Mouse (Mus musculus) ES-E14 (cell line): ENCODE measurements around the gene Myo7a.

ENCODE experiments used
- CHD2 ChIP-seq: IDR thresholded peaks from 2 replicates; pipeline ENCODE4 v1.6.1; 2014; ENCODE audit warnings: mild to moderate bottlenecking, low read depth, low read length, inconsistent platforms
- ZC3H11A ChIP-seq: IDR thresholded peaks from 2 replicates; pipeline ENCODE4 v1.6.1; 2012; ENCODE audit warnings: low read depth, mild to moderate bottlenecking, inconsistent platforms, low read length, borderline replicate concordance
- ZNF384 ChIP-seq: IDR thresholded peaks from 2 replicates; pipeline ENCODE4 v1.6.1; 2012; ENCODE audit warnings: low read depth, low read length, inconsistent platforms

DNA sequence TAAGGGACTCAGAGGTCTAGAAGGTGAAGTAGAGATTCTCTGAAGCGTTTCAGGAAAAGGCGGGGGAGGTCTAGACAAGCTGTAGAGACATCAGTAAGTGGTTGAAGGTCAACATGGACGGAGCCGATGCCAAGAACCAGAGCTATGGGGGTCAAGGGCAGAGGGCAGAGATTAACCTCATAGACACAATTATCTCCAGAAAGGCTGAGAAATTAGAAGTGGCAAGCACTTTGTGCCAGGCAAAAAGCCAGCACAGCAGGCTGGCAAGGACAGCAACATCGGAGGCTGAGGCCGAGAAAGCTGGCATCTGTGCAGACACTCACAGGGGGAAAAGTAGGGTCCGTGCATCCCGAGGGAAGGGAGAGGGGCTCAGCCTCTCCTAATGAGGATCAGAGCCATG lies 28.4 kb upstream of the Myo7a start:
- TF ChIP-seq ZC3H11A (no peak), ZNF384 (no peak), CHD2 (no peak)
